Mouse (Mus musculus) limb, embryonic 11.5 days (tissue): ENCODE measurements around the gene Trip4. TPM values are rescaled to one million over a fixed set of nuclear protein-coding genes. Genes with fewer than 3 reads are reported as not detected.

Source experiments
- ATAC-seq: fragments of 200-750 bp; cut with Nextera tagmentation; 2 replicates; pipeline ENCODE4 v1.8.0; 2017; ENCODE audit warnings: low read depth; ENCODE audit not compliant: insufficient number of reproducible peaks, low FRiP score, low TSS enrichment
- DNase-seq: peaks from one replicate; pipeline ENCODE4 v3.0.0-alpha.2; 2015; ENCODE audit warnings: low spot score
- H3K27ac ChIP-seq: fragments of 300-500 bp; sonication (generic); replicated peaks from 2 replicates; pipeline ENCODE4 v1.5.1; 2014; ENCODE audit warnings: low read depth, mild to moderate bottlenecking, low read length
- H3K27me3 ChIP-seq: fragments of 300-500 bp; sonication (generic); 2 replicates; pipeline ENCODE4 v1.6.1; 2014; ENCODE audit warnings: mild to moderate bottlenecking, low read length, mixed read lengths; ENCODE audit not compliant: control insufficient read depth, insufficient read depth
- H3K36me3 ChIP-seq: fragments of 300-500 bp; sonication (generic); 2 replicates; pipeline ENCODE4 v1.6.1; 2014; ENCODE audit warnings: mild to moderate bottlenecking, low read length, moderate library complexity, mixed read lengths; ENCODE audit not compliant: control insufficient read depth, insufficient read depth
- H3K4me1 ChIP-seq: fragments of 300-500 bp; sonication (generic); 2 replicates; pipeline ENCODE4 v1.6.1; 2014; ENCODE audit warnings: low read length, mixed read lengths; ENCODE audit not compliant: control insufficient read depth, insufficient read depth
- H3K4me2 ChIP-seq: fragments of 300-500 bp; sonication (generic); 2 replicates; pipeline ENCODE4 v1.6.1; 2014; ENCODE audit warnings: low read depth, mild to moderate bottlenecking, moderate library complexity; ENCODE audit not compliant: severe bottlenecking
- H3K4me3 ChIP-seq: fragments of 300-500 bp; sonication (generic); 2 replicates; pipeline ENCODE4 v1.5.1; 2014; ENCODE audit warnings: low read depth, low read length
- H3K9ac ChIP-seq: fragments of 300-500 bp; sonication (generic); 2 replicates; pipeline ENCODE4 v1.6.1; 2014; ENCODE audit warnings: mild to moderate bottlenecking, low read length
- H3K9me3 ChIP-seq: fragments of 300-500 bp; sonication (generic); 2 replicates; pipeline ENCODE4 v1.6.1; 2016; ENCODE audit warnings: low read length; ENCODE audit not compliant: control insufficient read depth
- WGBS: fragments of 180-500 bp; shearing (Covaris S2); extraction: QIAGEN DNeasy Blood & Tissue Kit; methylation state at CpG from one replicate; pipeline ENCODE4 v1.1.7; 2014; 5-methylcytosine and 5-hydroxymethylcytosine counted together
- polyA plus RNA-seq: library from polyadenylated mRNA; unstranded; fragments of >200 nt; fragmentation: Nextera tagmentation; extraction: Ambion mirVana; gene quantifications from 2 replicates; pipeline ENCODE4 v1.2.1, GENCODE M21; 2014

The Trip4 gene
- polyA plus RNA-seq, 1 experiment from 2014 or later = 35.3 TPM

GRCm38 (mm10) chr9:65832041-65832440, 76.6 kb downstream of the Trip4 start:
- Histone ChIP-seq H3K4me3 (no peak overlapping the region), H3K9ac (no peak overlapping the region), H3K9me3 (no peaks in the 10 kb centered on the region), H3K36me3 (no peaks in the 10 kb centered on the region), H3K4me2 (no peak overlapping the region), H3K4me1 (no peaks in the 10 kb centered on the region), H3K27me3 (no peaks in the 10 kb centered on the region), H3K27ac (no peak overlapping the region)
- 81% methylated on average over 2 of the region's 2 CpGs for WGBS
- ATAC-seq (no peak), DNase-seq (no peak)

DNA sequence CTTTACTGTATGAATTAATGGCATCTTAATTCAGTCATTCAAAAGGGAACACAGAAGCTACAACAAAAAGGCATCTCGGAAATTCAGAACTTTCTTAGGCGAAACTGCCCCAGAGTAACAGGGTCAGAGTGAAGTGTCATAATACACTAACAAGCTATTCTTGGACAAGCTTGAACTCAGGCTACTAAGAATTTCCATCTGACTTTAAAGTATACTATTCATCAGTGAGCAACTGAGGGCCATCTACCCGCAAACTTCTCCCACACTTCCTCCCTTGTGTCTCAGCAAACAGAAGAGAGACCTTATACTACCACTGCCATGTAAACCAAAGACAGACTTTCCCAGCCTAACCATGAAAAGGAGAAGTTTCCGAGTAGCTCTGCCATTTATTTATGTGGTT, 77.4 kb downstream of the Trip4 start:
- DNase-seq = no peak
- no peaks in the 10 kb centered on the region for H3K4me1 ChIP-seq
- ATAC-seq = no peak
- H3K9me3 ChIP-seq = no peaks in the 10 kb centered on the region
- no peak overlapping the region for H3K4me2 ChIP-seq
- no peak overlapping the region for H3K27ac ChIP-seq
- H3K27me3 ChIP-seq = no peaks in the 10 kb centered on the region
- 82% methylated on average over 4 of the region's 4 CpGs for WGBS
- H3K36me3 ChIP-seq = no peaks in the 10 kb centered on the region
- H3K4me3 ChIP-seq = no peak overlapping the region
- no peak overlapping the region for H3K9ac ChIP-seq

DNA sequence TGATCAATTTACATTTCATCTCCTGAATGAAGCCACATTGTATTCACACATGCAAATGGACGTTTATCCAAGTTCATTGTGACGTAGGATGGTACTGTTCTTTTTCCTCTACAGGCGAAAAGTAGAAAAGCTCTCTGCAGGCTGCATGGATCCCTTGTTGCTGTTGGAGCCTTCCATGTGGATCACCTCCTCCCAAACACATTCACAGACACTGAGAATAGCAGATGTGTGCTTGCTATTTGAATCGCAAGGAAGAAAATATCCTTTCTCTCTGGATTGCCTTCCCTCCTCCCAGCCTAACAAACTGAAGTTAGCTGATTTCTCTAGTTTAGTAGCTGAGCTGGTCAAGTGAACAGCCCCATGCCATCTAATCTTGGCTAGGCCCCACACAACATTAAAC, 78.3 kb downstream of the Trip4 start:
- no peak overlapping the region for H3K4me3 ChIP-seq
- no peak for DNase-seq
- WGBS = 86% methylated on average over 4 of the region's 4 CpGs
- no peak overlapping the region for H3K4me2 ChIP-seq
- H3K4me1 ChIP-seq = peaks cover 3% of the 10 kb centered on the region; the same call in 1 of the 2 replicates
- H3K9me3 ChIP-seq = no peaks in the 10 kb centered on the region
- H3K9ac ChIP-seq = no peak overlapping the region
- no peak for ATAC-seq
- H3K27ac ChIP-seq = no peak overlapping the region
- no peaks in the 10 kb centered on the region for H3K36me3 ChIP-seq
- no peaks in the 10 kb centered on the region for H3K27me3 ChIP-seq

DNA sequence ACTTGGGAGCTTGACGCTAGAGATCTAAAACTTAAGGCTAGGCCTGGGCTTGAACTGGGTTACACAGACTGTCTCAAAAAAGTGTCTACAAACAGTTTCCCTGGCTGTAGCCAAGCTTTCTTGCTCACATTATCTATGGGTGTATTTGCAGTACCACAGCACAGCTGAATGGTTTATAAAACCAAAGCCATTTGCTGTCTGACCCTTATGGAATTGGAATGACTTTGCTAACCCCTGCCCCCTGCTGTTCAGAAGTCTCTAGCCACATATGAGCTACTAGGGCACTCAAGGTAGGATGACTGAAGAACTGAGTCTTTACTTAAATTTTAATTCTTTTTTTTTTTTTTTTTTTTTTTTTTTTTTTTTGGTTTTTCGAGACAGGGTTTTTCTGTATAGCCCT, 79.2 kb downstream of the Trip4 start:
- DNase-seq = peak; percentile 56
- H3K4me3 ChIP-seq = no peak overlapping the region
- peaks cover 3% of the 10 kb centered on the region; the same call in 1 of the 2 replicates for H3K4me1 ChIP-seq
- no peak overlapping the region for H3K4me2 ChIP-seq
- no peak for ATAC-seq
- H3K27ac ChIP-seq = no peak overlapping the region
- 86% methylated on average over 1 of the region's 2 CpGs for WGBS
- H3K9ac ChIP-seq = no peak overlapping the region
- no peaks in the 10 kb centered on the region for H3K9me3 ChIP-seq
- H3K27me3 ChIP-seq = no peaks in the 10 kb centered on the region
- no peaks in the 10 kb centered on the region for H3K36me3 ChIP-seq

GRCm38 (mm10) chr9:65828511-65828910, 80.1 kb downstream of the Trip4 start:
- no peak for ATAC-seq

DNA sequence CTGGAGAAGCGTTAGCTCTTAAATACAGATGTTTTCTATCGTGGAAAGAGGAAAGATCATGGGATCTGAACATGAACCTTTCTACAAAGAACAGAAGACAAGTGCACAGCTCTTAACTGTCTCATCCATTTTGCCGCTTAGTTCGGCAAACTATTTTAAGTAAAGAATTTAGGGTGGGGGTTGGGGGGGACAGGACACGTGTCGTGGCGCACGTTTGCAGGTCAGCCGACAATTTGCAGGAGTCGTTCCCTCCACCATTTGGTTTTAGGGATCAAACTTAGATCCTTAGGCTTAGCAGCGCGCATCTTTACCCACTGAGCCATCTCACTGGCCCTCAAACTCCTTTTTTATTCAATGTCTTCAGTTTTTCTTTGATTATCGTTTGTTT, 80.6 kb downstream of the Trip4 start:
- Histone ChIP-seq H3K36me3 (no peaks in the 10 kb centered on the region), H3K27ac (no peak overlapping the region), H3K9ac (peak overlapping the region; percentile 97), H3K4me2 (peak overlapping the region; percentile 57), H3K9me3 (no peaks in the 10 kb centered on the region), H3K4me3 (peak overlapping the region; percentile 77), H3K4me1 (peaks cover 9% of the 10 kb centered on the region; the same call in 1 of the 2 replicates), H3K27me3 (no peaks in the 10 kb centered on the region)
- WGBS = 2% methylated on average over 13 of the region's 13 CpGs
- no peak for ATAC-seq
- DNase-seq = no peak

More at GRCm38 (mm10) chr9:65828511-65828910, 80.1 kb downstream of the Trip4 start:
- Histone ChIP-seq H3K36me3 (no peaks in the 10 kb centered on the region), H3K4me2 (peak overlapping the region; percentile 57), H3K9ac (no peak overlapping the region), H3K9me3 (no peaks in the 10 kb centered on the region), H3K27ac (no peak overlapping the region), H3K4me3 (peak overlapping the region; percentile 77; the same call in 1 of the 2 replicates), H3K4me1 (peaks cover 7% of the 10 kb centered on the region; the same call in 1 of the 2 replicates), H3K27me3 (no peaks in the 10 kb centered on the region)
- DNase-seq = no peak
- 59% methylated on average over 3 of the region's 3 CpGs for WGBS

- peak within 1 kb of the TSS; percentile 77 for H3K4me3 ChIP-seq
- H3K27me3 ChIP-seq = no peaks in the 10 kb centered on the region
- H3K9ac ChIP-seq = peak within 1 kb of the TSS; percentile 97
- peaks cover 9% of the 10 kb centered on the region; the same call in 1 of the 2 replicates for H3K4me1 ChIP-seq
- H3K9me3 ChIP-seq = no peaks in the 10 kb centered on the region
- peak within 1 kb of the TSS; percentile 98 for H3K27ac ChIP-seq
- peak; percentile 99 for DNase-seq
- WGBS = under 1% methylated on average over 63 of the region's 76 CpGs
- ATAC-seq = peak; percentile 89
- peak within 1 kb of the TSS; percentile 57 for H3K4me2 ChIP-seq
- H3K36me3 ChIP-seq = no peaks in the 10 kb centered on the region
These were observed 81.1 kb downstream of the Trip4 start, which contains the start of gene Zfp609 for GRCm38 (mm10) chr9:65827344-65828015. TSS of gene Zfp609 (minus strand) at chr9:65827564.

- H3K9me3 ChIP-seq = no peaks in the 10 kb centered on the region
- peak overlapping the region; percentile 97 for H3K9ac ChIP-seq
- WGBS = under 1% methylated on average over 31 of the region's 31 CpGs
- H3K4me3 ChIP-seq = peak overlapping the region; percentile 77
- peak overlapping the region; percentile 98 for H3K27ac ChIP-seq
- H3K27me3 ChIP-seq = no peaks in the 10 kb centered on the region
- ATAC-seq = peak; percentile 48
- peaks cover 9% of the 10 kb centered on the region; the same call in 1 of the 2 replicates for H3K4me1 ChIP-seq
- peak; percentile 70 for DNase-seq
- peak overlapping the region; percentile 57 for H3K4me2 ChIP-seq
- H3K36me3 ChIP-seq = no peaks in the 10 kb centered on the region
These were observed 81.8 kb downstream of the Trip4 start for GRCm38 (mm10) chr9:65826588-65827343.
